Mouse (Mus musculus): ENCODE results near the gene Phpt1.

- no peak for TF ChIP-seq CTCF (IDR thresholded peaks at IDR 0.05; ENCODE audit: borderline replicate concordance, extremely low read depth, insufficient read depth, insufficient read length)
- TF ChIP-seq POLR2A (IDR thresholded peaks at IDR 0.05; ENCODE audit: borderline replicate concordance, extremely low read depth, insufficient read depth, insufficient read length, poor library complexity, severe bottlenecking) = no peak
Observed at GRCm38 (mm10) chr2:25526510-25527302, 48.3 kb downstream of the Phpt1 start.

All from brain, embryonic 14.5 days (tissue).